Mouse (Mus musculus): ENCODE results near the gene Anapc16.
"Not testable (repeated sequence)": the region's sequence is repeated elsewhere in the genome, so short reads cannot be mapped to it uniquely, and the experiment has no call there.

Gene Anapc16

GRCm38 (mm10) chr10:60002673-60003212 lies at the start of gene Anapc16, which contains the start of gene Ascc1:
Gene Anapc16 (minus strand): TSS chr10:60003135.
Gene Ascc1 (plus strand): TSS chr10:60002805.
- DNase-seq: peak; percentile 97 to 98

GRCm38 (mm10) chr10:60050581-60050980 lies 47.6 kb upstream of the Anapc16 start:
- DNase-seq: no peak

GRCm38 (mm10) chr10:60046696-60047095 lies 43.8 kb upstream of the Anapc16 start:
- no peak for DNase-seq

GRCm38 (mm10) chr10:60042350-60042922 lies 39.5 kb upstream of the Anapc16 start:
- DNase-seq: no peak

GRCm38 (mm10) chr10:60035744-60036143 lies 32.8 kb upstream of the Anapc16 start:
- no peak for DNase-seq

GRCm38 (mm10) chr10:60034621-60035020 lies 31.7 kb upstream of the Anapc16 start:
- DNase-seq: no peak

- no peak for DNase-seq
Measured at GRCm38 (mm10) chr10:60033064-60033463, 30.1 kb upstream of the Anapc16 start.

- no peak for DNase-seq
Measured at GRCm38 (mm10) chr10:60032622-60033021, 29.7 kb upstream of the Anapc16 start.

GRCm38 (mm10) chr10:60031985-60032384 lies 29.1 kb upstream of the Anapc16 start:
- DNase-seq: no peak

GRCm38 (mm10) chr10:60031562-60031961 lies 28.6 kb upstream of the Anapc16 start:
- DNase-seq: no peak

GRCm38 (mm10) chr10:60029387-60029786 lies 26.5 kb upstream of the Anapc16 start:
- no peak for DNase-seq

GRCm38 (mm10) chr10:60028979-60029378 lies 26.0 kb upstream of the Anapc16 start:
- DNase-seq: peak; percentile 72 to 84

GRCm38 (mm10) chr10:60028181-60028580 lies 25.2 kb upstream of the Anapc16 start:
- no peak for DNase-seq

- DNase-seq: no peak
Measured at GRCm38 (mm10) chr10:60027619-60028084, 24.7 kb upstream of the Anapc16 start.

GRCm38 (mm10) chr10:60026759-60027395 lies 23.9 kb upstream of the Anapc16 start:
- DNase-seq: no peak

- no peak for DNase-seq
Measured at GRCm38 (mm10) chr10:60023751-60024150, 20.8 kb upstream of the Anapc16 start.

GRCm38 (mm10) chr10:60019299-60019698 lies 16.4 kb upstream of the Anapc16 start:
- no peak for DNase-seq

GRCm38 (mm10) chr10:60016223-60016622 lies 13.3 kb upstream of the Anapc16 start:
- no peak for DNase-seq

- DNase-seq: no peak
Measured at GRCm38 (mm10) chr10:60009115-60009514, 6.2 kb upstream of the Anapc16 start.

GRCm38 (mm10) chr10:60005264-60005663 lies 2.3 kb upstream of the Anapc16 start:
- peak in 1 of 2 experiments; percentile 35 for DNase-seq

GRCm38 (mm10) chr10:60003847-60004246 lies 912 bp upstream of the Anapc16 start:
- no peak for DNase-seq

- DNase-seq: no peak
Measured at GRCm38 (mm10) chr10:60003213-60003752, 348 bp upstream of the Anapc16 start.

GRCm38 (mm10) chr10:60002203-60002602 lies 732 bp downstream of the Anapc16 start:
- DNase-seq: no peak

GRCm38 (mm10) chr10:60001663-60002062 lies 1.3 kb downstream of the Anapc16 start:
- not testable (repeated sequence) for DNase-seq

Measured in kidney, postnatal 4 days (tissue).